Mouse (Mus musculus) hindbrain, postnatal 0 days (tissue): ENCODE measurements at regions not wholly inside any gene's neighbourhood (a gene's known extent, or its start where the extent isn't known, plus 50 kb on each side); places are given as distances from the start of the nearest gene placed in this dataset.
A peak's percentile ranks its signal among the peaks of the same experiment; 100 is the strongest.
"Not testable (repeated sequence)": the region's sequence is repeated elsewhere in the genome, so short reads cannot be mapped to it uniquely, and the experiment has no call there.

Experiments
- ATAC-seq: fragments of 200-750 bp; cut with Nextera tagmentation; 2 replicates; pipeline ENCODE4 v1.8.0; 2017; ENCODE audit warnings: mild to moderate bottlenecking, moderate TSS enrichment, moderate library complexity
- DNase-seq: peaks from one replicate; pipeline ENCODE4 v3.0.0-alpha.2; 2015; ENCODE audit warnings: low spot score
- H3K27ac ChIP-seq: fragments of 300-500 bp; sonication (generic); 2 replicates; pipeline ENCODE4 v1.5.1; 2014; ENCODE audit warnings: mild to moderate bottlenecking
- H3K27me3 ChIP-seq: fragments of 300-500 bp; sonication (generic); 2 replicates; pipeline ENCODE4 v1.6.1; 2014; ENCODE audit warnings: low read length, mixed read lengths; ENCODE audit not compliant: insufficient read depth
- H3K36me3 ChIP-seq: fragments of 300-500 bp; sonication (generic); 2 replicates; pipeline ENCODE4 v1.6.1; 2014; ENCODE audit warnings: low read length, mixed read lengths; ENCODE audit not compliant: insufficient read depth
- H3K4me1 ChIP-seq: fragments of 300-500 bp; sonication (generic); 2 replicates; pipeline ENCODE4 v1.6.1; 2014; ENCODE audit warnings: antibody characterized with exemption, low read length, mixed read lengths; ENCODE audit not compliant: insufficient read depth
- H3K4me2 ChIP-seq: fragments of 300-500 bp; sonication (generic); 2 replicates; pipeline ENCODE4 v1.6.1; 2014; ENCODE audit warnings: low read depth, mild to moderate bottlenecking, low read length, moderate library complexity, mixed read lengths
- H3K4me3 ChIP-seq: fragments of 300-500 bp; sonication (generic); 2 replicates; pipeline ENCODE4 v1.5.1; 2014; ENCODE audit warnings: low read length
- H3K9ac ChIP-seq: fragments of 300-500 bp; sonication (generic); replicated peaks from 2 replicates; pipeline ENCODE4 v1.6.1; 2014; ENCODE audit warnings: mild to moderate bottlenecking, low read length, moderate library complexity, mixed read lengths
- H3K9me3 ChIP-seq: fragments of 300-500 bp; sonication (generic); 2 replicates; pipeline ENCODE4 v1.6.1; 2016; ENCODE audit warnings: low read length, mixed read lengths
- CTCF ChIP-seq: IDR thresholded peaks from 2 replicates; pipeline ENCODE4 v1.5.1; 2016; ENCODE audit warnings: antibody characterized with exemption, control low read depth, low read depth
- WGBS: fragments of 180-500 bp; shearing (Covaris S2); extraction: QIAGEN DNeasy Blood & Tissue Kit; methylation state at CpG from one replicate; pipeline ENCODE4 v1.1.7; 2014; 5-methylcytosine and 5-hydroxymethylcytosine counted together

DNA sequence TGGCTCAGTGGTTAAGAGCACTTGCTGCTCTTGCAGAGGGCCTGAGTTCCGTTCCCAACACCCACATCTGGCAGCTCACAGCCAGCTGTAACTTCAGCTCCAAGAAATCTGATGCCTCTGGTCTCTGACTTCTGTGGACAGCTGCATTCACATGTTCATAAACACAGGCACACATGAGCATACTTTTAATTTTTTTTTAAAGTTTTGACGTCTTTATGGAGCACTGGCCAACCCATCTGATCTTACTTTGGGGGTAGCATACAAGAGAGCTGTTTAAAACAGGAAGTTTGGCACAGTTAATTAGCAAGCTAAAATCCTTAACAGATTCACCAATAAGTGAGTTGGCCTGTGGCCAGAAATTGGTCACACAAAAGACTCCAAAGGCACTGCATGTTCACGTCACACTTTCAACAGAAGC, 81.2 kb upstream of the Atl2 start:
- Histone ChIP-seq H3K27ac (no peak overlapping the region), H3K9me3 (no peaks in the 10 kb centered on the region), H3K4me2 (no peak overlapping the region), H3K4me3 (no peak overlapping the region), H3K4me1 (0 out of 2 replicates have a peak, but pooled peaks cover 2% of the 10 kb centered on the region), H3K36me3 (no peaks in the 10 kb centered on the region), H3K9ac (no peak overlapping the region), H3K27me3 (no peaks in the 10 kb centered on the region)
- ATAC-seq: no peak
- WGBS: 59% methylated on average over 3 of the region's 3 CpGs
- peak; percentile 41 for DNase-seq
- no peak for TF ChIP-seq CTCF

DNA sequence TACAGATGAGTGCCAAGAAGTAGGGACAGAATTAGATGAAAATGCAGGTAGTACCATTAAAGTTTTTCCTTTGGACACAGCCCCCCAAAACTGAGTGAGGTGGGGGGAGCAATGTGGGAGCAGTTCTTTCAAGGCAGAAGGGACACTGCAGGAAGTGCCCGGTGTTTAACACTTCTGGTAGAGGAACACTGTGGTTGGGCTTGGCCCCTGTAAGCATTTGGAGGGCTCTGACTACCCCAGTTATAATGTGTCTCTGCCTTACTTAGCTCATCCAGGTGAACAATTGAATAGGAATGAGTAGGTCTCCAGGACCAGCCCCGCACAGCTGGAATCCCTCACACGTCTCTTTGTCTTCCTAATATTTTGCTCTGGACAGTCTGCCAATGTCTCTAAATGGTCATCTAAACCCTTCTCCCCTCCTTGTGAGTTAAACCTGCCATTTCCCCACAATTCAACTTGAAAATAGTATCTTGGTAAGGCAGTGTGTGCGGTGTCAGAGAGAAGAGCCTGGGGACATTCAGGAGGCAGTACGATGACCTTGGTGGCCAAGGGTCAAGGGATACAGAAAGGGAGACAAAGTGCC, 80.7 kb upstream of the Atl2 start:
- H3K9ac ChIP-seq: no peak overlapping the region
- H3K27ac ChIP-seq: no peak overlapping the region
- H3K9me3 ChIP-seq: no peaks in the 10 kb centered on the region
- no peak for TF ChIP-seq CTCF
- DNase-seq (no peak), ATAC-seq (no peak)
- H3K4me3 ChIP-seq: peak overlapping the region; percentile 26; the same call in 1 of the 2 replicates
- H3K4me1 ChIP-seq: 0 out of 2 replicates have a peak, but pooled peaks cover 2% of the 10 kb centered on the region
- H3K4me2 ChIP-seq: peak overlapping the region; percentile 54
- no peaks in the 10 kb centered on the region for H3K27me3 ChIP-seq
- WGBS: 82% methylated on average over 5 of the region's 5 CpGs
- H3K36me3 ChIP-seq: no peaks in the 10 kb centered on the region

DNA sequence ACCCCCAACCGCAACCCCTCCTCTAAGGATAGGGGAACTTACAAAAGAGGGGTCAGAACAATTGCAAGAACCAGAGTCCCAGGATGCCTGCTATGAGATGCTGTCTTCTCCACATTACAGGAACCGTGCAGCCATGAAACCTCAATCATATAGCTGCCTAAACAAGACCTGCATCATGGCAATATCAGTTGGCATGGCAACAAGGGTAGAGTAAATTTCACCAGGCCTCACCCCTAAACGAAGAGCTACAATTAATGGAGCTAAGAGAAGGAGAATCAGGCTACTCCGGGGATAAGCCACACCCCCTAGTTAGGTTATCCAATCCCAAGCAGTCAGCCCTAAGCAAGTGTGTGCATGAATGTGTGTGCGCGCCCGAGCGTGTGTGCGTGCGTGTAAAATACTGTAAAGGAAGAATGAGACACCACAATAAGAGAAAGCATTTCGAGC, 80.1 kb upstream of the Atl2 start:
- H3K36me3 ChIP-seq: no peaks in the 10 kb centered on the region
- TF ChIP-seq CTCF: no peak
- peak; percentile 85 for ATAC-seq
- peak; percentile 63 for DNase-seq
- peak overlapping the region; percentile 54 for H3K4me2 ChIP-seq
- H3K4me1 ChIP-seq: 0 out of 2 replicates have a peak, but pooled peaks cover 2% of the 10 kb centered on the region
- H3K9ac ChIP-seq: no peak overlapping the region
- peak overlapping the region; percentile 26; the same call in 1 of the 2 replicates for H3K4me3 ChIP-seq
- no peaks in the 10 kb centered on the region for H3K27me3 ChIP-seq
- H3K27ac ChIP-seq: peak overlapping the region; percentile 8; the same call in 1 of the 2 replicates
- no peaks in the 10 kb centered on the region for H3K9me3 ChIP-seq
- WGBS: 27% methylated on average over 11 of the region's 11 CpGs

DNA sequence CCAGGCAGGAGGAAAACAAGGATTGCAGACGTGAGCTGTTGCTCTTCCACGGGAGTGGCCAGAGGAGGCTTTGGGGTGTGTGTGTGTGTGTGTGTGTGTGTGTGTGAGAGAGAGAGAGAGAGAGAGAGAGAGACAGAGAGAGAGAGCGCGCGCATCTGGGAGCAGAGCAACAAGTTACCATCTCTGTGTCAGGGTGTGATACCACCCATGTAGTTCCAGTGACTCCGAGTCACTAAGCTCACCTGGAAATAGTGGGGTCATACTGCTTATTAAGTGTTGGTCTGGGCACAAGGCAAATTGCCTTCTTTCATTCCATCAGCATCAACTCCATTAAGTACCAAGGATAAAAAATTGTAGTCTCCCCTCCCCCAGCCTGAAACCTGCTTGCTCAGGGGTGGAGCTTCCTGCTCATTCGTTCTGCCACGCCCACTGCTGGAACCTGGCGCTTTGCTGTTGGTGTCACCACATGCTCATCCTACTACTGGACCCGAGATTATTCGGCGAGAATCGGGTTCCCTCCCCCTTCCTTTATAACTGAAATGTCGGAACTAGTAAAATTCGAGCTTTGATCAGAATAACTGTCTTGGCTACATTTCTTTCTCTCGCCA, 79.3 kb upstream of the Atl2 start:
- not testable (repeated sequence) for H3K9me3 ChIP-seq, H3K4me1 ChIP-seq, H3K9ac ChIP-seq, H3K36me3 ChIP-seq, H3K27me3 ChIP-seq, H3K27ac ChIP-seq
- WGBS: 17% methylated on average over 16 of the region's 16 CpGs
- peak overlapping the region; percentile 54 for H3K4me2 ChIP-seq
- peak; percentile 75 for ATAC-seq
- peak overlapping the region; percentile 14 for H3K4me3 ChIP-seq
- peak; percentile 65 for DNase-seq

DNA sequence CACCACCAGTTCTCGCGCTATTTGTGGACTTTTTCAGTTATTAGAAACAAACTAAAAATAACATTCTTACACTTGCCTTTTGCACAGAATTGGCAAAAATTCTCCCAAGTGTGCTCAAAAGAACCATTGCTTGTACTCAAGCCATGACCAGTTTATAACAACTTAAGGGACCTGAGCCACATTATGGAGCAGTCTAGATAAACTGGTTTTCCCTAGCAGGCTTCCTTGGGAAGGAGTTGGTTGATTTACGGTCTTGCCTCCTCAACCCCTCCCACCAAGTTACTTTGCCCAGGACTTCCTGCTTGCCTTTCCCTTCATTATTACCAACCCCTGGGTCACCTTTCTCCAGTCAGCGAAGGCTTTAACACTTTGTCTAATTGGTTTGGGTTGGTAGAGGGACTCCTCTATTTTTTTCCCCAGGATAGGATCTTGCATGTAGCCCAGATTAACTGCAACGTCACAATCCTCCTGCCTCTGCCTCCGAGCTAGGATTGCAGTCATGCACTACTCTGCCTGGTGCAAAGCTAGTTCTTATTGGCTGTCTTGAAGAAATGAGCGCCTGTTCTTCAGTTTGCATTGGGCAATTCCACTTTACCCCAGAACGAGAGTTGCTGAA, 75.9 kb upstream of the Atl2 start:
- no peak for TF ChIP-seq CTCF
- DNase-seq (no peak), ATAC-seq (no peak)
- 85% methylated on average over 8 of the region's 8 CpGs for WGBS
- Histone ChIP-seq H3K9me3 (no peaks in the 10 kb centered on the region), H3K36me3 (no peaks in the 10 kb centered on the region), H3K9ac (no peak overlapping the region), H3K4me3 (no peak overlapping the region), H3K4me2 (no peak overlapping the region), H3K27me3 (no peaks in the 10 kb centered on the region), H3K4me1 (no peaks in the 10 kb centered on the region), H3K27ac (no peak overlapping the region)

DNA sequence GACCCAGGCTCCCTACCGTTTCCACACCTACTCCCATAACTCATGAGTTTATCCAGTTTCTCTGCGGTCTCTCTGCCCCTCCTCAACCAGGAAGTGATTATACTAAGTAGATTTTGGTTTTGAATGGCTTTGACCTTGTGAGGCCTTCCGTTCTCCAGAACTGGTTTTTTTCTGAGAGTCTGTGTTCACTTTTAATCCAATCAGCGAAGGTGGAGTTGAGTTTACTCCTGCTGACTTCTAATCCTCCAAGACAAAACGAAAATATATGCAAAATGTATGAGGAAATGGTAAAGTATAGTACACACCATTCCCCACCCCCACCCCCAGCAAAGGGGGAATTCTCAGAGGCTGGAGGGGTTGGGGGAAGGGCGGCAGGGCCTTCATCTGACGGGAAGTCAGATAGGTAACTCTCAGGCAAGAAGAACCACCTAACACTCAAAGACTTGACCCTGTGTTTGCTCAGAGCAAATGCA, 73.6 kb upstream of the Atl2 start:
- Histone ChIP-seq H3K36me3 (no peaks in the 10 kb centered on the region), H3K27me3 (no peaks in the 10 kb centered on the region), H3K4me1 (no peaks in the 10 kb centered on the region), H3K4me3 (no peak overlapping the region), H3K9me3 (no peaks in the 10 kb centered on the region), H3K9ac (no peak overlapping the region), H3K4me2 (no peak overlapping the region), H3K27ac (no peak overlapping the region)
- 46% methylated on average over 7 of the region's 7 CpGs for WGBS
- no peak for TF ChIP-seq CTCF
- DNase-seq (no peak), ATAC-seq (no peak)

DNA sequence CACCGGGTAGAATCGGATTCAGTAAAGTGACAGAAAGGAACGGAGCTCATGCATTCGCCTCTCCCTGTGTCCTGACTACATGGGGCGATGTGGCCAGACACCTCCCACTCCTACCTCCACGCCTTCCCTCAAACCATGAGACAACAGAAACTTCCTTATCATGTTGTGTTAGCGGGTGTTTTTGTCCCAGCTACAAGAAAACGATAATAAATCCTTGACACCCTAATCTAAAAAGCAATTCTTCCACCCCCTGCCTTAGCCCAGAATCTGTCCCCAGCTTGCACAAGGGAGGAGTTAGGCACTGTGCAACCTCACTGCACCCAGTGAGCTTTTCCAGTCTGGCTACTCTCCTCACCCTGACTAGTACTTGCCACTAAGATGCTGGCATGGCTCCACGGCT, 72.9 kb upstream of the Atl2 start:
- ATAC-seq: no peak
- no peak for TF ChIP-seq CTCF
- H3K27me3 ChIP-seq: no peaks in the 10 kb centered on the region
- H3K9me3 ChIP-seq: no peaks in the 10 kb centered on the region
- 77% methylated on average over 9 of the region's 9 CpGs for WGBS
- no peaks in the 10 kb centered on the region for H3K4me1 ChIP-seq
- H3K27ac ChIP-seq: no peak overlapping the region
- DNase-seq: no peak
- no peak overlapping the region for H3K9ac ChIP-seq
- H3K4me2 ChIP-seq: no peak overlapping the region
- H3K4me3 ChIP-seq: no peak overlapping the region
- no peaks in the 10 kb centered on the region for H3K36me3 ChIP-seq
